Mouse (Mus musculus): ENCODE data around the gene Tmem87b. TPM values are rescaled to one million over a fixed set of nuclear protein-coding genes. Genes with fewer than 3 reads are reported as not detected.

Tmem87b gene
- polyA plus RNA-seq, 1 experiment: 24.5 TPM

- no peak for DNase-seq (ENCODE audit: low read depth)
These were observed 1.2 kb downstream of the Tmem87b start for GRCm38 (mm10) chr2:128818956-128819643.

GRCm38 (mm10) chr2:128820631-128821030, 2.7 kb downstream of the Tmem87b start:
- DNase-seq (ENCODE audit: low read depth): no peak

- DNase-seq (ENCODE audit: low read depth): no peak
These were observed 6.0 kb downstream of the Tmem87b start for GRCm38 (mm10) chr2:128823893-128824292.

- DNase-seq (ENCODE audit: low read depth): no peak
These were observed 9.9 kb downstream of the Tmem87b start for GRCm38 (mm10) chr2:128827787-128828186.

GRCm38 (mm10) chr2:128832611-128833010, 14.7 kb downstream of the Tmem87b start:
- no peak for DNase-seq (ENCODE audit: low read depth)

GRCm38 (mm10) chr2:128833035-128833434, 15.1 kb downstream of the Tmem87b start:
- no peak for DNase-seq (ENCODE audit: low read depth)

GRCm38 (mm10) chr2:128833435-128833834, 15.5 kb downstream of the Tmem87b start:
- no peak for DNase-seq (ENCODE audit: low read depth)

- DNase-seq (ENCODE audit: low read depth): peak; percentile 16
These were observed 19.6 kb downstream of the Tmem87b start for GRCm38 (mm10) chr2:128837531-128837930.

GRCm38 (mm10) chr2:128838611-128839010, 20.7 kb downstream of the Tmem87b start:
- no peak for DNase-seq (ENCODE audit: low read depth)

- DNase-seq (ENCODE audit: low read depth): no peak
These were observed 21.6 kb downstream of the Tmem87b start for GRCm38 (mm10) chr2:128839501-128839900.

GRCm38 (mm10) chr2:128842437-128842836, 24.5 kb downstream of the Tmem87b start:
- no peak for DNase-seq (ENCODE audit: low read depth)

- DNase-seq (ENCODE audit: low read depth): no peak
These were observed 32.1 kb downstream of the Tmem87b start for GRCm38 (mm10) chr2:128850036-128850435.

GRCm38 (mm10) chr2:128856673-128857072, 38.8 kb downstream of the Tmem87b start:
- DNase-seq (ENCODE audit: low read depth): no peak

GRCm38 (mm10) chr2:128858962-128859361, 41.0 kb downstream of the Tmem87b start:
- no peak for DNase-seq (ENCODE audit: low read depth)

GRCm38 (mm10) chr2:128859861-128860260, 41.9 kb downstream of the Tmem87b start:
- no peak for DNase-seq (ENCODE audit: low read depth)

GRCm38 (mm10) chr2:128862636-128863035, 44.7 kb downstream of the Tmem87b start, which contains the start of gene Fbln7:
Gene Fbln7, plus strand, starts transcription at chr2:128862981.
- no peak for DNase-seq (ENCODE audit: low read depth)

GRCm38 (mm10) chr2:128863777-128864331, 45.9 kb downstream of the Tmem87b start:
- no peak for DNase-seq (ENCODE audit: low read depth)

GRCm38 (mm10) chr2:128865061-128865460, 47.1 kb downstream of the Tmem87b start:
- DNase-seq (ENCODE audit: low read depth): no peak

- DNase-seq (ENCODE audit: low read depth): peak; percentile 37
These were observed 53.7 kb downstream of the Tmem87b start for GRCm38 (mm10) chr2:128871656-128872055.

GRCm38 (mm10) chr2:128872256-128872655, 54.3 kb downstream of the Tmem87b start:
- no peak for DNase-seq (ENCODE audit: low read depth)

- no peak for DNase-seq (ENCODE audit: low read depth)
These were observed 57.6 kb downstream of the Tmem87b start for GRCm38 (mm10) chr2:128875526-128875925.

- no peak for DNase-seq (ENCODE audit: low read depth)
These were observed 63.3 kb downstream of the Tmem87b start for GRCm38 (mm10) chr2:128881236-128881635.

GRCm38 (mm10) chr2:128885225-128885811, 67.4 kb downstream of the Tmem87b start:
- no peak for DNase-seq (ENCODE audit: low read depth)
